ENCODE assay signal across 24 mouse cellular contexts in genomic region chr19:45158201-45158600, GRCm38 (mm10). TPM values are rescaled to one million over a fixed set of nuclear protein-coding genes. Genes with fewer than 3 reads are reported as not detected.
A peak's percentile ranks its signal among the peaks of the same experiment; 100 is the strongest.
DNase-seq lines count a peak whose midpoint lies in the region; ATAC-seq and TF ChIP-seq lines count a peak whose summit lies in the region.
"Had no signal": no experiment of that assay in that cellular context is flagged by ENCODE, and none has a peak within 500 bp of the region (broad histone marks: within the 10 kb centered on the region; RNA-seq: fewer than 3 reads in every experiment).

No protein-coding gene starts in this region.

- H3K9me3 ChIP-seq in limb, embryonic 11.5 days (ENCODE audit: control insufficient read depth, low read length) = no peaks in the 10 kb centered on the region
- no peaks in the 10 kb centered on the region for H3K9me3 ChIP-seq in limb, embryonic 10.5 days (replicated peaks)
- no peaks in the 10 kb centered on the region for H3K9me3 ChIP-seq in midbrain, embryonic 11.5 days (ENCODE audit: control insufficient read depth, low read length)
- no peaks in the 10 kb centered on the region for H3K9me3 ChIP-seq in midbrain, postnatal 0 days (ENCODE audit: low read length)
- H3K9me3 ChIP-seq in embryonic facial prominence, embryonic 10.5 days = no peaks in the 10 kb centered on the region
- H3K9me3 ChIP-seq: embryonic facial prominence, embryonic 12.5 days; forebrain, embryonic 13.5 days; forebrain, embryonic 15.5 days had no signal

- 4% methylated on average over 4 of the region's 4 CpGs for WGBS in limb, embryonic 11.5 days
- WGBS in limb, embryonic 10.5 days = 5% methylated on average over 4 of the region's 4 CpGs
- WGBS in midbrain, embryonic 11.5 days = under 1% methylated on average over 4 of the region's 4 CpGs
- WGBS in midbrain, postnatal 0 days = 3% methylated on average over 4 of the region's 4 CpGs
- 4% methylated on average over 4 of the region's 4 CpGs for WGBS in embryonic facial prominence, embryonic 10.5 days

- no peak for TF ChIP-seq CTCF in midbrain, postnatal 0 days (IDR thresholded peaks at IDR 0.05)

- H3K27me3 ChIP-seq in limb, embryonic 11.5 days (ENCODE audit: control insufficient read depth, insufficient read depth, low read length) = peaks cover 97% of the 10 kb centered on the region
- peaks cover 100% of the 10 kb centered on the region for H3K27me3 ChIP-seq in limb, embryonic 10.5 days (ENCODE audit: low read depth, poor library complexity, severe bottlenecking)
- peaks cover 99% of the 10 kb centered on the region for H3K27me3 ChIP-seq in midbrain, embryonic 11.5 days (ENCODE audit: control insufficient read depth, insufficient read depth, low read length)
- H3K27me3 ChIP-seq in midbrain, postnatal 0 days (ENCODE audit: insufficient read depth, low read length) = peaks cover 90% of the 10 kb centered on the region
- peaks cover 100% of the 10 kb centered on the region for H3K27me3 ChIP-seq in embryonic facial prominence, embryonic 10.5 days (replicated peaks; ENCODE audit: low read depth, poor library complexity, severe bottlenecking)

- peaks cover 4% of the 10 kb centered on the region; the same call in 1 of the 2 replicates for H3K4me1 ChIP-seq in limb, embryonic 11.5 days (ENCODE audit: control insufficient read depth, insufficient read depth, low read length)
- peaks cover 32% of the 10 kb centered on the region for H3K4me1 ChIP-seq in limb, embryonic 10.5 days
- H3K4me1 ChIP-seq in midbrain, embryonic 11.5 days (ENCODE audit: control insufficient read depth, insufficient read depth, low read length) = no peaks in the 10 kb centered on the region
- H3K4me1 ChIP-seq in midbrain, postnatal 0 days (ENCODE audit: insufficient read depth, low read length) = no peaks in the 10 kb centered on the region
- peaks cover 26% of the 10 kb centered on the region for H3K4me1 ChIP-seq in embryonic facial prominence, embryonic 10.5 days
- H3K4me1 ChIP-seq: forebrain, embryonic 13.5 days; forebrain, embryonic 15.5 days had no signal

- DNase-seq in limb, embryonic 11.5 days (ENCODE audit: low spot score) = peak; percentile 36
- no peak for DNase-seq in limb, embryonic 10.5 days (ENCODE audit: low spot score)
- DNase-seq in midbrain, embryonic 11.5 days (ENCODE audit: low spot score, missing footprints) = peak; percentile 91
- no peak for DNase-seq in midbrain, postnatal 0 days (ENCODE audit: low spot score)
- DNase-seq in embryonic facial prominence, embryonic 10.5 days (ENCODE audit: low spot score) = peak; percentile 16
- DNase-seq in heart, adult 9 months (ENCODE audit: low spot score in 2 of 2) = no peak
- DNase-seq: adrenal gland, adult 2 months; adrenal gland, postnatal 10 days; adrenal gland, postnatal 25 days; cerebellum, adult 11 months; cerebellum, adult 18-20 months; cerebellum, adult 8-10 months; cerebellum, adult 9-11 months; cerebellum, postnatal 14 days; cerebellum, postnatal 36 days; embryo, embryonic 11 days had no signal

- no peak overlapping the region for H3K4me3 ChIP-seq in limb, embryonic 11.5 days (ENCODE audit: low read depth, low read length)
- no peak overlapping the region for H3K4me3 ChIP-seq in limb, embryonic 10.5 days
- H3K4me3 ChIP-seq in midbrain, embryonic 11.5 days (ENCODE audit: low read depth, low read length) = no peak overlapping the region
- H3K4me3 ChIP-seq in midbrain, postnatal 0 days (ENCODE audit: low read depth, low read length) = no peak overlapping the region
- no peak overlapping the region for H3K4me3 ChIP-seq in embryonic facial prominence, embryonic 10.5 days
- H3K4me3 ChIP-seq: embryonic facial prominence, embryonic 12.5 days; forebrain, embryonic 13.5 days; forebrain, embryonic 15.5 days had no signal

- ATAC-seq in limb, embryonic 11.5 days (ENCODE audit: insufficient number of reproducible peaks, low FRiP score, low TSS enrichment, low read depth) = no peak
- ATAC-seq in midbrain, embryonic 11.5 days (ENCODE audit: low FRiP score) = no peak
- ATAC-seq in midbrain, postnatal 0 days (ENCODE audit: low FRiP score) = no peak
- ATAC-seq: forebrain, embryonic 13.5 days; forebrain, embryonic 15.5 days had no signal

- H3K27ac ChIP-seq in limb, embryonic 11.5 days (replicated peaks; ENCODE audit: low read depth, low read length) = no peak overlapping the region
- H3K27ac ChIP-seq in limb, embryonic 10.5 days = no peak overlapping the region
- no peak overlapping the region for H3K27ac ChIP-seq in midbrain, embryonic 11.5 days (ENCODE audit: low read depth, low read length)
- H3K27ac ChIP-seq in midbrain, postnatal 0 days (ENCODE audit: low read depth, low read length) = no peak overlapping the region
- H3K27ac ChIP-seq in embryonic facial prominence, embryonic 10.5 days (replicated peaks) = no peak overlapping the region
- H3K27ac ChIP-seq: embryonic facial prominence, embryonic 12.5 days; forebrain, embryonic 13.5 days; forebrain, embryonic 15.5 days had no signal

- H3K36me3 ChIP-seq in limb, embryonic 11.5 days (ENCODE audit: control insufficient read depth, insufficient read depth, low read length) = no peaks in the 10 kb centered on the region
- H3K36me3 ChIP-seq in limb, embryonic 10.5 days = no peaks in the 10 kb centered on the region
- H3K36me3 ChIP-seq in midbrain, embryonic 11.5 days (ENCODE audit: control insufficient read depth, insufficient read depth, low read length) = no peaks in the 10 kb centered on the region
- no peaks in the 10 kb centered on the region for H3K36me3 ChIP-seq in midbrain, postnatal 0 days (ENCODE audit: insufficient read depth, low read length)
- no peaks in the 10 kb centered on the region for H3K36me3 ChIP-seq in embryonic facial prominence, embryonic 10.5 days (replicated peaks)
- H3K36me3 ChIP-seq: embryonic facial prominence, embryonic 12.5 days; forebrain, embryonic 15.5 days had no signal

- no peak overlapping the region for H3K4me2 ChIP-seq in limb, embryonic 11.5 days (ENCODE audit: low read depth, severe bottlenecking)
- H3K4me2 ChIP-seq in midbrain, embryonic 11.5 days = no peak overlapping the region
- no peak overlapping the region for H3K4me2 ChIP-seq in midbrain, postnatal 0 days (ENCODE audit: low read depth, low read length, poor library complexity, severe bottlenecking)
- H3K4me2 ChIP-seq: embryonic facial prominence, embryonic 12.5 days; forebrain, embryonic 13.5 days; forebrain, embryonic 15.5 days had no signal

- no peak overlapping the region for H3K9ac ChIP-seq in limb, embryonic 11.5 days (ENCODE audit: low read length)
- no peak overlapping the region for H3K9ac ChIP-seq in midbrain, embryonic 11.5 days (ENCODE audit: low read length)
- no peak overlapping the region for H3K9ac ChIP-seq in midbrain, postnatal 0 days (replicated peaks; ENCODE audit: low read length, poor library complexity, severe bottlenecking)
- H3K9ac ChIP-seq: embryonic facial prominence, embryonic 12.5 days; forebrain, embryonic 13.5 days; forebrain, embryonic 15.5 days had no signal

RNA-seq across cellular contexts. Expression of gene Tlx1, which starts 7.7 kb away (rescaled TPM):
- polyA plus RNA-seq in limb, embryonic 11.5 days (2014; fragmentation: Nextera tagmentation; extraction: Ambion mirVana) = 0.13 and 0.17 TPM in 2 replicates
- 0.15 and 0.36 TPM in 2 replicates for polyA plus RNA-seq in limb, embryonic 10.5 days (2016; fragmentation: Nextera tagmentation; extraction: Ambion mirVana)
- 0.27 and 0.32 TPM in 2 replicates for polyA plus RNA-seq in midbrain, embryonic 11.5 days (2014; fragmentation: Nextera tagmentation; extraction: Ambion mirVana)
- total RNA-seq in midbrain, postnatal 0 days (2014; rRNA removed) = not detected in 2 replicates
- not detected in 2 replicates for polyA plus RNA-seq in midbrain, postnatal 0 days (2015; fragmentation: Nextera tagmentation; extraction: Ambion mirVana)
- polyA plus RNA-seq in embryonic facial prominence, embryonic 10.5 days (2016; fragmentation: Nextera tagmentation; extraction: Ambion mirVana) = 3.1 and 3.3 TPM in 2 replicates
- total RNA-seq: adrenal gland, adult 2 months; adrenal gland, postnatal 25 days; adrenal gland, postnatal 4 days; common myeloid progenitor, adult 5-6 weeks; MEL had no signal
- polyA plus RNA-seq: adrenal gland, adult 2 months; C2C12; forebrain, embryonic 11.5 days; forebrain, embryonic 15.5 days had no signal

Comparison
In these comparisons a context has a peak if more than half of its experiments do, and no peak if none do; other contexts are left out.
1. DNase-seq: peak in limb, embryonic 11.5 days (single experiment), midbrain, embryonic 11.5 days (single experiment) and embryonic facial prominence, embryonic 10.5 days (single experiment); none in limb, embryonic 10.5 days (single experiment), midbrain, postnatal 0 days (single experiment) and heart, adult 9 months (0 of 2).